Mouse (Mus musculus) T-helper 1 cell (primary cell): ENCODE measurements around the gene Ednra.
"Not testable (repeated sequence)": the region's sequence is repeated elsewhere in the genome, so short reads cannot be mapped to it uniquely, and the experiment has no call there.

ENCODE experiments used
- in situ Hi-C: fragments of 300-600 bp; cut with MboI, MseI; formaldehyde crosslinking; loops from one replicate; pipeline ENCODE4 v1.15.1; 2025; ENCODE audit warnings: high pct_unique_total_duplicates

Gene Ednra

DNA sequence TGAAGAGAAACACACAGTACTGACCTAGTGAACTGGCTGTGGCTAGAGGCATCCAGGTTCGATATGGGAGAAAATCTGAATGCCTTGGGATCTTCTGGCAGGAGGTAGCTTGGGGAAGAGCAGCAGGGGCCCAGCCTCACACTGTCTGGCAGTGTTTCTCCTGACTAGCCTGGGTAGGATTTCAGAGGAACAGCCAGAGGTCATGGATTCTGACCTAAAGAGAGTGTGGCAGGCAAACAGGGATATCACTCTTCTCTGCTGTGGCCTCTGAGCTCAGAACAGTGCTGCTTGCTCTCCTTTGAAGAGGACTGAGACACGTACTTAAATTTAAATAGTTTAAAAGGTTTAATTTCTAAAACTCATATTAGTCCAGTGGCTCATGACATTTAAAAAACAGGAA lies 7.2 kb downstream of the Ednra start:
- in situ Hi-C loops, result no loop called here

DNA sequence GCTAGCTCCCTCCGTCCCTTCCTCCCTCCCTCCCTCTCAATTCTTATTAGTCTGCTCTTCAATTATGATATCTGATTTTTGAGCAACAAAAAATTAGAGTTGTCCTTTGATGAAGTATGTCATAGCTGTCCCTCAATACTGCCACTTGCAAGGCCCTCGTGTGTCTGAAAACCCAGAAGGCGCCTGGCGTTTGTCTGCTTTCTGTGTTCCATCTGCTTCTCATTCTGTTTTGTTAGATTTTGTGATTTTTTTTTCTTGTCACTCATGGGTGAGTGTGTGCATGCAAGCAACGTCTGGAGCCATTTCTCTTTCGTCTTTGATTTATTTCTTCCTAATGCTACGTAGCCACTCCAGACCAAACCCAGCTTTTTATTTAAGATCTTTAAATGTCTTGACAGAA lies 9.8 kb downstream of the Ednra start:
- in situ Hi-C loops, result no loop called here

DNA sequence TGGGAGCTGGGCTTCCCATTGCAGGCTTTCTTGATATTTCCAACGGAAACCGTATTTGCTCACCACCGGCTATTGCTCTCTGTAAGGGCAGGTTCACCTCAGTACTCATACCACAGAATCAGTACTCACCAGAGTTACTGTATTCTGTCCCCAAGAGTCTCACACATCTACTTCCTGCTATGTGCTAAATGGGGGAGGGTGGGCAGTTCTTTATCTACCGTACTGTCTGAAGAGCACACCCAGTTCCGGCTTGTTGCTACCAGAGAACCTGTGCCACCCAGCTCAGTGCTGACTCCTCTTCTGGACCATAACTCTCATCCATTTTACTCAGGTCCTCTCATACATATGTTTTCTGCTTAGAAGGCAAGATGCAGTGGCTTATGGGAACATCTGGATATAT lies 10.6 kb downstream of the Ednra start:
- in situ Hi-C loops, result no loop called here

DNA sequence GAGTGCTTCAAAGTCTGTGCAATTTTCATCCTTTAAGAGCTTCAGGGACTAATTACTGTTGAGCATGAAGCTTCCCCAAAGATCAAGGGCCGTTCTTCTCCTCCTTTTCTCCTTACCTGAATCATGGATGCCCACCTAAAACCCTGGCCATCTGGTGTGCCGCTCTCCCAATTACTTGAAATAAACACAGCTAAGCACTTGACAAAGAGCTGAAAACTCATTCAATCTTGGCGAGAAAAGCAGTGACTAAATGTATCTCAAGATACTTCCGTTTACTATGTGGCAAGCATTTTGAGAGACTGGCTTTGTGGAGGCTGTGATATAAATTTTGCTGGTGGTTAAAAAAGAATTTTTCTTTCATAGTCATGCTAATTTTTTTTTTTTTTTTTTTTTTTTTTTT lies 19.5 kb downstream of the Ednra start:
- in situ Hi-C loops, result no loop called here

DNA sequence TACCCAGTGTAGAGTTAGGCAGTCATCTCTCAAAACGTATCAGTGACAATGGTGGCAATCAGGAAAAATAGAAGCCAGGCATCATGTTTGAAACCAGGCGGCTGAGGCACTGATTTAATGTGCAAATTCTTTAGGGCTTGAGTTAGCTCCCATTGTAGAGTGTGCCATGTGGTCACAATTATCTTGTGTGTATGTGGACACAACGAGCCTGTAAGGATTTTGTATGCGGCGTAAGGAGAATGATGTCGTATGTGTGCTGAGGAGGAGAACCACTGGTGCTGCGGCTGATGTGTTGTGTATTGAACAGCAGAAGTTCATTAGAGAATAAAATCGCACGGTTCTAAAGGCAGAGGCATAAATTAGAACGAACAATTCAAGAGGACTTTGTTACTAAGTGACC lies 26.2 kb downstream of the Ednra start:
- in situ Hi-C loops, result no loop called here

DNA sequence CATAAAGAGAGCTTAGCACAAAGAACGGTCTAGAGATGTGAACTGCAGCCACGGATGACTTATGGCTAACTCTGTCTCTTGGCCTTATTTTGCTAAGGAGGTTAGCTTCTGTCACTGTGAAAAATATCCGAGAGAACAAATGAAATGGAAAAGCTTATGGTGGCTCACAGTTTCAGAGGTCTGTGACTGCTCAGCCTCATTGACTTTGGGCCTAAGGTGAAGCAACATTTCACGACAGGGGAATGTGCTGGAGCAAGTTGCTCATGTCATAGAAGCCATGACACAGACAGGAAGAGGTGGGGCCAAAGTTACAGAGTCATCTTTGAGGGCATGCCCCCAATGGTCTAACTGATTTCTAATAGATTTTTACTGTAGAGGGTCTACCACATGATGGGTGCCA lies 28.1 kb downstream of the Ednra start:
- in situ Hi-C loops, result no loop called here

DNA sequence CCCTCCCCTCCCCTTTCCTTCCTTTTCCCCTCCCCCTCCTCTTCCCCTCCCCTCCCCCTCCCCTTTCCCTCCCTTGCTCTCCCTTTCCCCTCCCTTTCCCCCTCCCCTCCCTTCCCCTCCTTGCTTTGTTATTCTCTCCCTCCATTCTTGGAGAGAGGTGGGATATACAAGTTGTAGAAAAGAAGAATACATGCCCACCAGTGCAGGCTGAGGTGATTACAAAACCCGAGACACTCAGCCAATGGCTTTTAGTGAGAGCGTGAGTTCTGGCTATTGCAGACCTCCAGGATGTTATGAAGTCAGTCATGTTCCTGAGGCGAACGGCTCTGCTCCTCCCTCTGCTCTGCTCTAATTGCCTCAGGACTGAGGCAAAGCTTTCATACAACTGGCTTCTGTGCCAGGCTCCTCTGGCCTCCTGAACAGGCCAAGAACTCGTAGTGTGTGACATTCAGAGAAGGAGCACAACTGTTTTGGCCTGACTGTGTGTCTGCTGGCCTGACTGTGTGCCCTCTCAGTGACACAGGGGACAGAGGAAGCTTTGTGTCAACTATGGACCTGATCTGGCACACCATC lies 28.7 kb downstream of the Ednra start:
- in situ Hi-C loops, result no loop called here

DNA sequence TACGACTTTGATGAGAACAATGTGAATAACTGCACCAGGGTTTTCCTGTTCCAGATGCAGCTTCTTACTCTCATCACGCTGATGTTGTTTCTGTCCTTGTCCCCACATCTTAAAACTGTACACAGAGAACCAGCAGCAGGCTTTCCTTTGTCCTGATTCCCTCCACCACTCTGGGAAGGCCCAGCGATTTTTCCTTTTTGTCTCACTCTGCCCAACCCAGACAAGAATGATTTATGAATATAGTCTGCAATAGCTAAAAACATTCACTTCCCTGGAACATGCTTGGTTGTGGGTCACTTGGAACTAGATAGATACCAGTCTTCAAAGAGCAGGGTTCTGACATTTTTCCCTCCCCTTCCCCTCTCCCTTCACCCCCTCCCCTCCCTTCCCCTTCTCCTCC lies 29.2 kb downstream of the Ednra start:
- in situ Hi-C loops, result no loop called here

DNA sequence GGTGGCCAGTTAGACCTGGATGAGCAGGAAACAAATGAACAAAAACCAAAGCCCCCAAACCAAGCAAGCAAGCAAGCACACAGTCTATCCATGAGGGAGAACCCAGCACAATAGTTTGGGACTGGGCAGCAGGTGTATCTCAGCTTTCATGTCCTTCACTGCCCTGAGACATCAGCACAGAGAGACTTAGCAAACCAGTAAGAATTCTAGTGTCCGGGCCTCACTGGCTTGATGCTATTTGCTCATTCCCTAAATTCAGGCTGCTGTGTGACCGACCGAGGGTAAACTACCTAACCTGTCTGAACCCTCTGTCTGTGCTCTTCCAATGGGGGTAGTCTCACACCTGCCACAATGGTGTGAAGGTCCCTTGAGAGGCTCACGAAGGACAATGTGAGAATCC lies 29.7 kb downstream of the Ednra start:
- in situ Hi-C loops, result no loop called here

DNA sequence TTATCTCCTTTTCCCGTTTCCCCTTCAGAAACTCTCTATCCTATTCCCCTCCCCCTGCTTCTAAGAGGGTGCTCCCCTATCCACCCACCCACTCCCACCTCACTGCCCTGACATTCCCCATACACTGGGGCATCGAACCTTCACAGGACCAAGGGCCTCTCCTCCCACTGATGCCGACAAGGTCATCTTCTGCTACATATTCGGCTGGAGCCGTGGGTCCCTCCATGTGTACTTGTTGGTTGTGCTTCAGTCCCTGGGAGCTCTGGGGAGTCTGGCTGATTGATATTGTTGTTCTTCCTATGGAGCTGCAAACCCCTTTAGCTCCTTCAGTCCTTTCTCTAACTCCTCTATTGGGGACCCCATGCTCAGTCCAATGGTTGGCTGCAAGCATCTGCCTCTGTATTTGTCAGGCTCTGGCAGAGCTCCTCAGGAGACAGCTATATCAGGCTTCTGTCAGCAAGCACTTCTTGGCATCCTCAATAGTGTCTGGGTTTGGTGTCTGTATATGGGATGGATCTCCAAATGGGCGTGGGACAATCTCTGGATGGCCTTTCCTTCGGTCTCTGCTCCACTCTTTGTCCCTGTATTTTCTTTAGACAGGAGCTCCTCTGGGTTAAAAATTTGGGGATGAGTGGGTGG lies 34.7 kb downstream of the Ednra start:
- in situ Hi-C loops, result not testable (repeated sequence)

DNA sequence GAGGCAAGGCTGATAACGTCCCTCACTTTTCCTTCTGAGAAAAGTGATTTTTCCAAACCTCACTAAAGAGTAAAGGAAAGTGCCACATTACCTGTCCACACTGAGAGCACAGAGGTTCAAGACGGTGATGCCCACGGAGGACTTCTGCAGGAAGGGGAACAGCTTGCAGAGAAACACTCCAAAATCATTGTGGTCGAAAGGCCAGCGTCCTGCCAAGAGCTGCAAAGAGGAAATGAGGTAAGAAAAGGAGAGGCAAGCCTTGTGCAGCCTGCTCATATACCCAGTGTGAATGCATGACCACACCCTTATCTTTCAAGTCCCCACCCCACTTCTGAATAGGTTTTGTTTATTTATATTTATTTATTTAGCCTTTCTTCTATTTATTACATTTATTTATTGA lies 35.3 kb downstream of the Ednra start:
- in situ Hi-C loops, result no loop called here

DNA sequence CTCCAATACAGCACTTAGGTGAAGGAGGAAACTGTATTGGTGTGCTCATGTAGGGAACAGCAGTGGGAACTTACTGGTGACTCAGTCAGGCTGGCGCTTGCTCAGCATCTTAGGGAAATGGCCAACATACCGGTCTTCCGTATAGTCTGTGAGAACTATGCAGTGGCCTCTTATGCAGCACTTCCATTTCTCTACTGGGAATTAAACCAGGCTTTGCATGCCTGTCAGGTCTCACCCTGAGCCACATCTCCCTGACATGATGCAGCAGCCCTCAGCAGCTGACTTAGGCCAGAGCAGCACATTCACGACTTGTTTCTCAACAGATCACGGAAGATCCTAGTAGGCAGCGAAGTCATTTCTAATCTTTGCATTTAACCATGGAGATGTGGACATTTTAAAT lies 39.9 kb downstream of the Ednra start:
- in situ Hi-C loops, result no loop called here

DNA sequence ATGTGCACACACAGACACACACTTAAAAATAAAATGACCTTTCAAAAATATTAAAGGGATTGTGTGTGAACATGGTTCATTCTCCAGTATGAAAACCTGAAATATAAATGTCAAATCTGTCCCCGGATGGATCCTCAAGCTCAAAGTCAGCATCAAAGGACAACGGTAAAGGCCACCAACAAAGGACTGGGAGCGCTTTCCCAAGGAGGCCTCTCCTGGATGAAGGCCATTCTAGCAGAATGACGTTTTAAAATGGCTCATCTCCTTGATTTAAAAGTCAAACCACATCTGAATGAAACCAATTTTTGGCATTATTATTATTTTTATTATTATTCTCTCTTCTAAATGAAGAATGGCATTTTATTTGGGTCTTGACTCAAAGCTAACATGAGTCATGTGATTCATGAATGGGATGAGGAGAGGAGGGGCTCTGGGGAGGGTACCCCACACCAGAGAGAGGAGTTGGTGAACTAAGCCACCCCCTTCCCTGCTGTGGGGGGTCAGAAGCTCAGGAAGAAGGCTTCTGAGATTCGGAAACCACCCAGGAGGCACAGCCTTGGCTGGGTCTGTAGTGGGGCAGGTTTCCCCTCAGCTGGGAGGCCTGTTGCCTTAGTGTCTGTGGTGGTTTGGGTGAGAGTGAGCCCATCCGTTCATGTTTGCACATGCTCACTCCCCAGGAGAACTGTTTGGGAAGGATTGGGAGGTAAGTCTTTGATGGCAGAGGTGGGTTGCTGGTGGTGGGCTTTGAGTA lies 40.7 kb downstream of the Ednra start:
- in situ Hi-C loops, result no loop called here

DNA sequence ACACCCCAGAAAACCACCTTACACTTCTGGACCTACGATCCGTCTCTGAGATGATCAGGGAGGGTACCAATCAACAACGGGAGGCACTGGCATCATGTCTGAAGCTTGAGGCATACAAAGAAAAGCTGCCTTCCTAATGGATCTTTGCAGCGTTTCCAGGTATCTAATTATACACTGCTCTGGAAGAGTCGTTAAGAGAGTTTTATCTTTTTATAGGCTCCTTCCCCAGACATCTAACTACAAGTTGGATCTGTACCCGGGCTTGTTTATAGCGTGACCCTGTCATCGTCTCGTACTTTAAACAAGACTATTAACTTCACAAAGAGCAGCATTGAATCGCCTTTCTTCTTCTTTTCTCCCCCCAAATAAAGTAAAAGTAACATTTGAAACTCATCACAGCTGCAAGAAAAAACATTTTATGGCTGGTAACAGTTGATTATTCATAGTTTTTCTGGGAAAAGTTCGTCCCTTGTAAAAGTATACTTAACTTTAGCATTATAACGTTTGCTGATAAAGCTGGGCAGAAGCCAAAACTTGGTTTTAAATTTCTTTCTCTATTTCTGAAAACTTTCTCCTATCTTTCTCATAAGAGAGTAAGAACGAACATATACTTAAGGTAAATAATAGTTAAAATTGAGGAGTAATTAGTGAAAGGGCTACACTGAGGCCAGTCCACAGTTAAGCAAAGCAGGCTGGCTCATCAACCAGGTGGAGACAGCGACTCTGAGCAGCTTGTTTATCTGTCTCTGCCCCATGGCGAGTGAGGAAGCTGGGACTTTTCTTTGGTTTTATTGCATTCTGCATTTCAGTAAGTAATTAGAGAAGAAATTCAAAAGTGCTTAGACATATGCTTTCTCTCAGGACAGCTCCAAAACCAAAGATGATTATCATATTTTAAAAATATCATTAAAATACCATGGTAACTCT lies 42.0 kb downstream of the Ednra start:
- in situ Hi-C loops, result no loop called here

DNA sequence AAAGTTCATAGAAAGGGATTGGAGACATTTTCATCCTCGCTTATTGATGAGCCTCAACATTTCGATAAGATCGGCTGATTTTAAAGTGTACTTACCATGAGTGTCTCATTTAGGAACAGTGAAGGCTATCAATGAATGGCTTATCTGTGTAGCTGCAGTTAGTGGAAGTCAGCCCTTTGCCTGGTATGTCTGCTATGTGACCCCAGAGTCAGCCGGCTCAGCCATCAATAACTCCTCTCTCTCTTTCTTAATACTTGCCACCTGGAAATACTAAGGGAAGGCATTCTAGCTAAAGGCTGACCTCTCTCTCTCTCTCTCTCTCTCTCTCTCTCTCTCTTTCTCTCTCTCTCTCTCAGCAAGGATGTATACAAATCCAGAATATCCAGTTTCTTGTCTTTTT lies 52.2 kb downstream of the Ednra start:
- in situ Hi-C loops, result no loop called here

DNA sequence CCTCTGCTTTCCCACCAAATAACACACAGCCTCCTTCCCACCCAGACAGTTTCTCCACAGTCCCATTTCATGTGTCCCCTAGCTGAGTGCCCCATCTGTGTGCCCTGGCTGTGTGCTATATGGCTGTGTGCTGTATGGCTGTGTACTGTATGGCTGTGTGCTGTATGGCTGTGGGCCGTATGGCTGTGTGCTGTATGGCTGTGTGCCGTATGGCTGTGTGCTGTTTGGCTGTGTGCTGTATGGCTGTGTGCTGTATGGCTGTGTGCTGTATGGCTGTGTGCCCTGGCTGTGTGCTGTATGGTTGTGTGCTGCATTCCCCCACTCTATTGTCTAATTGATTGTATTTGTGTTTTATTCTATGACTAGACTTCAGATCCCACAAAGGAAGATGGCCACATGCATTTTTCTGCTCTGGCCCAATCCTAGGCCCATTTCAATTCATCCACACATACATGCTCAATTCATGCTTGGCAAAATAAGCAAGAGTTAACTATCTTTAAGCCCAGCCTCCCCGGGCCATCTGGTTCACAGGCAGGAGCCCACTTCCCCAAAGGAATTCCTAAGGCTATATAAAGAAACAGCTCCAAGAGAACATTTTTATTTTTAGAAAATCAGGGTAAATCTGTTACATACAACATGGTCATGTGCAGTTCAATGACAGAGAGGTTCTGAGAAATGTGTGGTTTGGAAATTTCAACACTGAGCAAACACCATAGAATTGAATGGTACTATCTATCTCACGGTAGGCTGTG lies 53.5 kb downstream of the Ednra start:
- in situ Hi-C loops, result no loop called here

DNA sequence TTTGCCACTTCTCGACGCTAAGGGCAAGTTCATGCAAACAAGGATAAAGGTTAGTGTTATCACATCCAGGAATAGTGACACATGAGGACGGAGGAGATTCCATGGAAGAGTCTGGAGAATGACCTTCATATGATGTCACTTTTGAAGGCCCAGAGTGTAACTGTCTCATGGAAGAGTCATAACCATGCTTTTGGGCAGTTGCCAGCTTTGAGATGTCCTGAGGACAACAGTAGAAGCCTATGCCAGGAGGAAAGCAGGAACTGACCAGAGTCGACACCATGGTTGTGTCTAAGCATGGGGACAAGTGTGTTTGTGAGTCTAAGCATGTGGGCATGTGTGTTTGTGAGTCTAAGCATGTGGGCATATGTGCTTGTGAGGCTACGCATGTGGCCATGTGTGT lies 56.3 kb downstream of the Ednra start:
- in situ Hi-C loops, result no loop called here

DNA sequence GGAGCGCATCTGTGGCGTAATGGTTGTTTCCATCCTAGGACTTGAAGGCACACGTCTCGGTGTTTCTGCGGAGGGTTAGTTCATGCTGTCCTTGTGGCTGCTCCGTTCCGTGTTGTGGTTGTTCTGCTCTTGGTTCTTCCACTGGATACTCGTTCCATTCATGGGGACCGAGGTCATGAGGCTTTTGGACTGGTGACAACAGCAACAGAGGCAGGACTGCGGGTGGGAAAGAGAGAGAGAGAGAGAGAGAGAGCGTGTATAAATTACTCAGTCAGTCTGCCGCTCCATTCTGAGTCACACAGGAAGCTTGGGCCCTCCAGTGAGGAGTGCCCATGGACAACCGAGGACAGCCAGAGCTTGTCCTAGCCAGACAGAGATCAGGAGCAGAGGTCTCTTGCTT lies 59.4 kb downstream of the Ednra start:
- in situ Hi-C loops, result no loop called here

DNA sequence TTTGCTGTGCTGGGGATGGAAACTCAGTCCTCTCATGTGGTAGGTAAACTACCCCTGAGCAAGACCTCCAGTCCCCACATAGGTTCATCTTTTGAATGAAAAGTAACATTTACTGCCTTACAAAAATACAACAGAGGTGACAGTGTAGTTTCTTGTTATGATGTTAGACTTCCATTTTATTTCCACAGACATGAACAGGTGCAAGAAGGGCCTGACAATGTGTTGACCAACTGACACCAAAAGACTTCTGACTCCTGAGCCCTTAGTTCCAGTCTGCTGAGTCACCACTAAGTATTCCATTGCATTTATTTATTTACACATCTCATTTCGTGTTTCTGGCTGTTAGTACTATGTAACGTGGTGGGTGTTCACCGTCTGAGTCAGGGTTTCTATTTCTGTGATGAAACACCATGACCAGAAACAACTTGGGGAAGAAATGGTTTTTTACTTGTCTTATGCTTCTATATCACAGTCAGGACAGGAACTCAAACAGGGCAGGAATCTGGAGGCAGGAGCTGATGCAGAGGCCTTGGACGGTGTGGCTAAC lies 64.7 kb downstream of the Ednra start:
- in situ Hi-C loops, result no loop called here

DNA sequence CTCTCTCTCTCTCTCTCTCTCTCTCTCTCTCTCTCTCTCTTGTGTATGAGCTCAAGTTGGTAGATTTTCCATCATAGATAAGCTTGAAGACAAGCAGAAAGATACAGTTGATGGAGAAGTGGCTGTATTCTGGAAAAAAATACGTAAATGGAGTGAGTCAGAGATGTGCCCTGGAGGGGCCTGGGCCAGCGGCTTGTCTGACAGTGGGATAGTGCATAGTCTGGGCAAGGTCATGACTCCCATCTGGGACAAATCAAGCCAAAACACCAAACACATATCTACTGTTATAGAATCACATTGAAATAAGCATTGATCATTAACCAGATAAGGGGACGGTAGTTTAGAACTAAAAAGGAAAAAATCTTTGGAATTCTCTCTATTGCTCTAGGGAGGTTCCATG lies 65.9 kb downstream of the Ednra start:
- in situ Hi-C loops, result no loop called here

DNA sequence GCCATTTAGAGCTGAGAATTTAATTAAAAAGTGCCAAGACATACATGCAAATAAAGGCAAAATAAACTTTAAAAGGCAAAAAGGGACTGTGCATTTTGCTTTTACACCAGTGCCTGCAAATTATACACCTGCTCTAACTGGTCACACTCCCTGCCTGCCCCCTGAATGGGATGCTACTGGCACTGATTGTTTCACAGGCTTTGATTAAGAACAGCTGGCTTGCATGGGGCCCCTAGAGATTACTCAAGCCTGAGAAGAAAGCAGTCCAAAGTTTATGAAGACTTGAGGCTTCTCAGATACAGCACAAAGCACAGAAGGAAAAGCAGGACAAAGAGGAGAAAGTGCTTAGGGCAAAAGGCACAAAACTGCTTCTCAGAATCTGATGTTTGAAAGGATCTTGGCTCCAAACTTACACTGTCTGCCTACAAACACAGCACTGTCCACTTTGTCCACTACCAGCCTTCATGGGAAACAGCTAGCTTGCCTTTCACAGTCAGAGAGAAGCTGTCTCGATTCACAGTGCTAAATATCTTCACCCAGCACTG lies 73.5 kb downstream of the Ednra start:
- in situ Hi-C loops, result no loop called here
